Mouse (Mus musculus) liver, embryonic 14.5 days (tissue): ENCODE data around the gene Gm1043. TPM values are rescaled to one million over a fixed set of nuclear protein-coding genes. Genes with fewer than 3 reads are reported as not detected.

ENCODE experiments used
- ATAC-seq: fragments of 200-750 bp; cut with Nextera tagmentation; 2 replicates; pipeline ENCODE4 v1.8.0; 2017; ENCODE audit warnings: moderate number of reproducible peaks, mild to moderate bottlenecking, moderate library complexity; ENCODE audit not compliant: insufficient read depth
- DNase-seq, 3 experiments: peaks; one replicate each; pipeline ENCODE4 v3.0.0-alpha.2; 2012 to 2013; ENCODE audit warnings: low read depth in 3 of 3, low spot score in 3 of 3
- H3K27ac ChIP-seq: fragments of 300-500 bp; sonication (generic); 2 replicates; pipeline ENCODE4 v1.5.1; 2014; ENCODE audit warnings: moderate library complexity, mild to moderate bottlenecking, control low read depth, inconsistent platforms
- H3K27me3 ChIP-seq: fragments of 300-500 bp; sonication (generic); 2 replicates; pipeline ENCODE4 v1.6.1; 2014; ENCODE audit warnings: mild to moderate bottlenecking, low read length, moderate library complexity; ENCODE audit not compliant: control insufficient read depth, insufficient read depth
- H3K36me3 ChIP-seq: fragments of 300-500 bp; sonication (generic); replicated peaks from 2 replicates; pipeline ENCODE4 v1.6.1; 2014; ENCODE audit warnings: low read depth; ENCODE audit not compliant: control insufficient read depth, insufficient read depth
- H3K4me1 ChIP-seq, 2 experiments: fragments of 200-500 bp in 1 of 2; fragments of 300-500 bp in 1 of 2; sonication (generic) in 1 of 2; replicated peaks; 2 replicates each; pipeline ENCODE4 v1.6.1; 2012 to 2014; ENCODE audit warnings: antibody characterized with exemption in 1 of 2, inconsistent platforms in 1 of 2, low read length in 1 of 2; ENCODE audit not compliant: control insufficient read depth in 2 of 2, insufficient read depth in 2 of 2
- H3K4me2 ChIP-seq: fragments of 300-500 bp; sonication (generic); 2 replicates; pipeline ENCODE4 v1.6.1; 2014; ENCODE audit warnings: low read depth, mild to moderate bottlenecking, control low read depth, moderate library complexity
- H3K4me3 ChIP-seq, 2 experiments: fragments of 200-500 bp in 1 of 2; fragments of 300-500 bp in 1 of 2; sonication (generic) in 1 of 2; 2 replicates each; pipeline ENCODE4 v1.5.1; 2012 to 2014; ENCODE audit warnings: low read depth in 2 of 2, low read length in 2 of 2, mild to moderate bottlenecking in 2 of 2, control low read depth in 1 of 2, inconsistent platforms in 1 of 2, moderate library complexity in 1 of 2; ENCODE audit not compliant: insufficient read depth in 1 of 2
- H3K9ac ChIP-seq: fragments of 300-500 bp; sonication (generic); replicated peaks from 2 replicates; pipeline ENCODE4 v1.6.1; 2014; ENCODE audit warnings: mild to moderate bottlenecking, control low read depth, moderate library complexity
- H3K9me3 ChIP-seq: fragments of 300-500 bp; sonication (generic); 2 replicates; pipeline ENCODE4 v1.6.1; 2016; ENCODE audit warnings: low read length, mixed read lengths; ENCODE audit not compliant: control insufficient read depth
- CTCF ChIP-seq: IDR thresholded peaks from 2 replicates; pipeline ENCODE4 v1.5.1; 2016; ENCODE audit warnings: antibody characterized with exemption, low read depth, control low read depth
- EP300 ChIP-seq: IDR thresholded peaks from 2 replicates; pipeline ENCODE4 v1.6.1; 2016; ENCODE audit warnings: antibody characterized with exemption, low read depth
- WGBS: fragments of 180-500 bp; shearing (Covaris S2); extraction: QIAGEN DNeasy Blood & Tissue Kit; methylation state at CpG from one replicate; pipeline ENCODE4 v1.1.7; 2014; ENCODE audit not compliant: insufficient replicate concordance; 5-methylcytosine and 5-hydroxymethylcytosine counted together
- polyA plus RNA-seq, 2 experiments: library from polyadenylated mRNA; depleted of rRNA in 1 of 2; stranded (reverse) in 1 of 2; unstranded in 1 of 2; fragments of >200 nt; fragmentation: Nextera tagmentation in 1 of 2; extraction: Ambion mirVana in 1 of 2; gene quantifications; 2 replicates each; pipeline versions ENCODE4 v1.2.1 to v1.2.3; 2012 to 2014

Gm1043 gene
- polyA plus RNA-seq, 2 experiments: not detected

DNA sequence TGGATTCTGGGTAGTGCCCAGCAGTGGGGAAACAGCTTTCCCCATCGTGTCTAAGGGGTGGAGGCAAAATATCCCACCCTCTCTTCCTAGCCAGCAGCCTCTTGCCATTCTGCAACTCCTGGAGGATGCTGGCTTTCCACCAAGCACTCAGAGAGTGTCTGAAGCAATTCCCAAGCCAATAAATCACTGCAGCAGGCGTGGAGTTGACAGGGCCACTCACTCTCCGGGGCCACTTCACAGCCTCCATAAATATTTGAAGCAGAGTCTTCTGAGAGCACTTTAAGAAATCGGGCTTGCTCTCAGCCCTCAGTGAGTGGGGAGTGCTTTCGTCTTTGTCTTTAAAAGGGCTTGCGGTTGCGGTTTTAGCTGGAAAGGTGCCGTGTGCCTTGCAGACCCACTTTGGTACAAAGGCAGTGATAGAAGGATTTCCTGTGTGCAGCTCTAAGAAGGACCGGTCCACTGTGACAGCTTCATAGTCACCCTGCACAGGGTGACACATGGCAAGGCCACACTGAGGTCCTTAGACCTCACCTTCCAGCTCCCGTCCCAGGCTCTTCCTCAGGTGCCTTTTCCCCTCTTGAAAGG is 111.6 kb downstream of the Gm1043 start:
- H3K9ac ChIP-seq: no peak overlapping the region
- no peaks in the 10 kb centered on the region for H3K4me1 ChIP-seq
- ATAC-seq: no peak
- H3K4me2 ChIP-seq: no peak overlapping the region
- 47% methylated on average over 10 of the region's 10 CpGs for WGBS
- no peak overlapping the region for H3K4me3 ChIP-seq
- H3K27me3 ChIP-seq: no peaks in the 10 kb centered on the region
- TF ChIP-seq EP300 (no peak), CTCF (no peak)
- no peak overlapping the region for H3K27ac ChIP-seq
- no peak for DNase-seq
- H3K36me3 ChIP-seq: no peaks in the 10 kb centered on the region
- no peaks in the 10 kb centered on the region for H3K9me3 ChIP-seq

- Histone ChIP-seq H3K36me3 (no peaks in the 10 kb centered on the region), H3K4me3 (no peak overlapping the region), H3K27ac (no peak overlapping the region), H3K4me2 (no peak overlapping the region), H3K9ac (no peak overlapping the region), H3K9me3 (no peaks in the 10 kb centered on the region), H3K4me1 (no peaks in the 10 kb centered on the region), H3K27me3 (no peaks in the 10 kb centered on the region)
- 64% methylated on average over 3 of the region's 3 CpGs for WGBS
- DNase-seq: no peak
- TF ChIP-seq CTCF (no peak), EP300 (no peak)
- ATAC-seq: no peak
These were observed 112.3 kb downstream of the Gm1043 start for GRCm38 (mm10) chr5:37197423-37197822.

- no peak overlapping the region for H3K4me2 ChIP-seq
- no peaks in the 10 kb centered on the region for H3K4me1 ChIP-seq
- no peaks in the 10 kb centered on the region for H3K27me3 ChIP-seq
- no peaks in the 10 kb centered on the region for H3K9me3 ChIP-seq
- TF ChIP-seq EP300 (no peak), CTCF (no peak)
- H3K36me3 ChIP-seq: no peaks in the 10 kb centered on the region
- H3K4me3 ChIP-seq: no peak overlapping the region
- no peak for DNase-seq
- 35% methylated on average over 2 of the region's 2 CpGs for WGBS
- no peak overlapping the region for H3K9ac ChIP-seq
- ATAC-seq: no peak
- H3K27ac ChIP-seq: no peak overlapping the region
These were observed 113.0 kb downstream of the Gm1043 start for GRCm38 (mm10) chr5:37198011-37198688.

DNA sequence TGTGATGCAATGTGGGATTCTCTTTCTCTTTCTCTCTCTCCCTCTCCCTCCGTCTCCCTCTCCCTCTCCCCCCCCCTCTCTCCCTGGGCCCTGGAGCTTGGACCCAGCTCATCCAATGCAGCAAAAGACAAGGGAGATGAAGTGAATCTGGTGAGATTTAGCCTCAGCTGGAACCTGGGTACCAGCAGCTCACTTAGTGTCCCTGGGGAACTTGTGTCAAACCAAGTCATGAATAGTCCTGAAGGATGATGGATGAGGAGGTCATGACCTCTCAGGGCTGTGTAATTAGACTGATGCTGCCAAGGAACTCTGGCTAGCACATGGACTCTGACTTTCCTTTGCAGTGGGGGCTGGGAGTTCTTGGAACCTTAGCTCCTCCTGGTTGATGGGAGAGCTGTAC is 117.1 kb downstream of the Gm1043 start:
- H3K4me3 ChIP-seq: no peak overlapping the region
- 62% methylated on average over 1 of the region's 1 CpGs for WGBS
- H3K27me3 ChIP-seq: no peaks in the 10 kb centered on the region
- H3K4me2 ChIP-seq: no peak overlapping the region
- no peaks in the 10 kb centered on the region for H3K4me1 ChIP-seq
- H3K9ac ChIP-seq: no peak overlapping the region
- no peak overlapping the region for H3K27ac ChIP-seq
- TF ChIP-seq CTCF (no peak), EP300 (no peak)
- ATAC-seq (no peak), DNase-seq (no peak)
- no peaks in the 10 kb centered on the region for H3K36me3 ChIP-seq
- H3K9me3 ChIP-seq: no peaks in the 10 kb centered on the region

DNA sequence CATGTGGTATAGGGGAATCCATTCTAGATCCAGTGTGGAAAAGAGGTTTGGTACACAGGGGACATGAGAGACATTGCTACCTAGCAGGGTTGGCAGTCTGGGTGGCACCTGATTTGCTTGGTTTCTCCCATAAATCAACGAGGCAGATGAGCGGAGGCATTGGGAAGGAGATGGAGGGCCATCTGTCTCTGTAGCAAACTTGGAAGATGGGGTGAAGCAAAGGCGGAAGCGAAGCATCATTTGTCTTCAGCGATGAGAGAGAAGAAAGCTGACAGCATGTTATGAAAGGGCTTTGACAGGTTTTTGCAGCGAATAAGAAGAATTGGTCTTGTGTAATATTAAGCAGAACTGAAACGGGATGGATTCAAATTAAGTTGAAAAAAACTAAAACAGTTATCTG is 119.7 kb downstream of the Gm1043 start:
- no peaks in the 10 kb centered on the region for H3K4me1 ChIP-seq
- no peak overlapping the region for H3K9ac ChIP-seq
- WGBS: 63% methylated on average over 7 of the region's 7 CpGs
- no peaks in the 10 kb centered on the region for H3K9me3 ChIP-seq
- no peak overlapping the region for H3K27ac ChIP-seq
- no peaks in the 10 kb centered on the region for H3K27me3 ChIP-seq
- H3K36me3 ChIP-seq: no peaks in the 10 kb centered on the region
- no peak for ATAC-seq
- no peak for DNase-seq
- TF ChIP-seq EP300: no peak
- no peak overlapping the region for H3K4me2 ChIP-seq
- H3K4me3 ChIP-seq: no peak overlapping the region
